Mouse (Mus musculus): ENCODE measurements around the gene Btbd11. TPM values are rescaled to one million over a fixed set of nuclear protein-coding genes. Genes with fewer than 3 reads are reported as not detected.
A peak's percentile ranks its signal among the peaks of the same experiment; 100 is the strongest.

Gene Btbd11
- total and polyA plus RNA-seq, 3 experiments: 10.1 to 18.5 (median 15.4) TPM

DNA sequence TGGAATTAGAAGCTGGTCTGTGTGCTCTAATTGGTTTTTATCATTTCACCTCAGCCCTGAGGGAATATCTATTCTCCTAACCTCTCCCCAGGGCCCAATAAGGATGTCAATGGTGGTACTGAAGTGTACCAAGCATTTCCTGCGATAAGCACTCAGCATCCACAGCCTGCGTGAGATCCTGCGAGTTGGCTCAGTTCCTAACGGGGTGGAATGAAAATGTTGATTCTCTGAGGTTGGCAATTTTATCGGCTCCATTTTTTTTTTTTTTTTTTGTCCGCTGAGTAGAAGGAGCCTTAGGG, 131.4 kb downstream of the Btbd11 start:
- no peaks in the 10 kb centered on the region for H3K27me3 ChIP-seq (replicated peaks)
- H3K4me2 ChIP-seq (ENCODE audit: insufficient read depth, low read depth, poor library complexity, severe bottlenecking): no peak overlapping the region
- H3K79me2 ChIP-seq (replicated peaks; ENCODE audit: control insufficient read depth, extremely low read depth, insufficient read depth, poor library complexity, severe bottlenecking): no peaks in the 10 kb centered on the region
- DNase-seq (ENCODE audit: extremely low read depth): no peak
- no peak overlapping the region for H3K27ac ChIP-seq (ENCODE audit: insufficient read depth, low read depth)
- H3K4me3 ChIP-seq (replicated peaks in 1 of 3; ENCODE audit: low read depth in 2 of 3, low read length in 2 of 3, poor library complexity in 1 of 3): no peak overlapping the region
- in situ Hi-C loops (cut with MboI; ENCODE audit: low pct_ligation_motif_present, low pct_unique_long_range_greater_than_20kb, low sequenced_read_pairs): no loop called here
- H3K9me3 ChIP-seq (replicated peaks; ENCODE audit: low read length): no peaks in the 10 kb centered on the region
- no peak overlapping the region for H3K9ac ChIP-seq (ENCODE audit: insufficient read depth, low read depth)
- TF ChIP-seq MAFK (IDR thresholded peaks at IDR 0.05; ENCODE audit: insufficient replicate concordance, low read length) (no peak), POLR2A (IDR thresholded peaks at IDR 0.05; ENCODE audit: low read depth, low read length) (no peak), JUN (IDR thresholded peaks at IDR 0.05; ENCODE audit: insufficient read depth, low read depth, low read length) (no peak), E2F4 (IDR thresholded peaks at IDR 0.05; ENCODE audit: insufficient replicate concordance, low read depth, low read length) (no peak), USF2 (conservative IDR thresholded peaks at IDR 0.05; ENCODE audit: low read depth, low read length) (no peak), TBP (conservative IDR thresholded peaks at IDR 0.05; ENCODE audit: low read depth, low read length) (no peak), IRF4 (IDR thresholded peaks at IDR 0.05; ENCODE audit: low read depth, low read length) (no peak), USF1 (IDR thresholded peaks at IDR 0.05; ENCODE audit: low read depth, low read length) (no peak), MYC (IDR thresholded peaks at IDR 0.05; ENCODE audit: low read depth, low read length) (no peak), NRF1 (IDR thresholded peaks at IDR 0.05; ENCODE audit: low read depth, low read length) (no peak), ZNF384 (IDR thresholded peaks at IDR 0.05; ENCODE audit: low read depth, low read length) (no peak), ETS1 (conservative IDR thresholded peaks at IDR 0.05; ENCODE audit: low read depth, low read length) (no peak), TCF12 (IDR thresholded peaks at IDR 0.05; ENCODE audit: low read depth, low read length) (no peak), RCOR1 (conservative IDR thresholded peaks at IDR 0.05; ENCODE audit: low read depth, low read length) (no peak), KAT2A (IDR thresholded peaks at IDR 0.05; ENCODE audit: insufficient replicate concordance, low read length) (no peak), CHD2 (IDR thresholded peaks at IDR 0.05; ENCODE audit: low read length) (no peak), NELFE (IDR thresholded peaks at IDR 0.05; ENCODE audit: low read depth, low read length) (no peak)
- H3K36me3 ChIP-seq (replicated peaks in 1 of 2; ENCODE audit: control insufficient read depth in 1 of 2, insufficient read depth in 1 of 2, low read length in 1 of 2): peaks cover 0 to 24% of the 10 kb centered on the region in 2 experiments
- H3K4me1 ChIP-seq (ENCODE audit: control insufficient read depth in 1 of 2, insufficient read depth in 2 of 2): peaks cover 25 to 65% of the 10 kb centered on the region in 2 experiments
- dilution Hi-C loops (cut with MboI; ENCODE audit: extremely low pct_ligation_motif_present, extremely low pct_unique_long_range_greater_than_20kb, low sequenced_read_pairs): no loop called here

DNA sequence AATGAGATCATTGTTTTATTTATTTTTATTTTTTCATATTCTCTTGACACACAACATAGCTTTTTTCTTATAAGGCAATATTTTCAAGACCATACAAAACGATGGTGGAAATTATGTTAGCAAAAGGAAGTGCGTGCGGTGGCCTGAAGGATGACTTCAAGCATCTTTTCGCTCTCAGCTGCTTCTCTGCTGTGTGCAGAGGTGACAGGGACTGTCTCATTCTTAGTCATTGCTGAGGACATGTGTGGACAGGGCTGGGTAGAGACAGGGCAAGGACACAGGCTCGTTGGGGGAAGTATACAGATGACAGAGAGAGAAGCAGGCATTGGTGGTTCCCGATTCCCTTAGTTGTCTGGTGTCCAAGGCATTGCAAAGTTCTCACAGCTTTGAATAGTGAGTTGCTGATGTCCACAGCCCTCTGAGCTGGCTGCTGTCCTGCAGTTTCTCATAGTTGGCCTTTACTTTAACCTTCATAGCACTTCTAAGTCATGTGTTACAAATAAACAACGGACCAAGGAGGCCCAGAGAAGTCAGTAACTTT, 135.7 kb downstream of the Btbd11 start:
- dilution Hi-C loops (cut with MboI; ENCODE audit: extremely low pct_ligation_motif_present, extremely low pct_unique_long_range_greater_than_20kb, low sequenced_read_pairs): no loop called here
- Histone ChIP-seq H3K4me2 (ENCODE audit: insufficient read depth, low read depth, poor library complexity, severe bottlenecking) (no peak overlapping the region), H3K4me1 (ENCODE audit: control insufficient read depth in 1 of 2, insufficient read depth in 2 of 2) (peaks cover 30 to 60% of the 10 kb centered on the region in 2 experiments), H3K4me3 (replicated peaks in 1 of 3; ENCODE audit: low read depth in 2 of 3, low read length in 2 of 3, poor library complexity in 1 of 3) (no peak overlapping the region), H3K9ac (ENCODE audit: insufficient read depth, low read depth) (no peak overlapping the region), H3K27me3 (replicated peaks) (no peaks in the 10 kb centered on the region), H3K36me3 (replicated peaks in 1 of 2; ENCODE audit: control insufficient read depth in 1 of 2, insufficient read depth in 1 of 2, low read length in 1 of 2) (peaks cover 0 to 41% of the 10 kb centered on the region in 2 experiments), H3K9me3 (replicated peaks; ENCODE audit: low read length) (peaks cover 12% of the 10 kb centered on the region), H3K27ac (ENCODE audit: insufficient read depth, low read depth) (no peak overlapping the region), H3K79me2 (replicated peaks; ENCODE audit: control insufficient read depth, extremely low read depth, insufficient read depth, poor library complexity, severe bottlenecking) (no peaks in the 10 kb centered on the region)
- in situ Hi-C loops (cut with MboI; ENCODE audit: low pct_ligation_motif_present, low pct_unique_long_range_greater_than_20kb, low sequenced_read_pairs): no loop called here
- TF ChIP-seq ETS1 (conservative IDR thresholded peaks at IDR 0.05; ENCODE audit: low read depth, low read length): peak; percentile 79
- no peak for TF ChIP-seq GABPA (IDR thresholded peaks at IDR 0.05; ENCODE audit: insufficient replicate concordance, low read depth, low read length)
- TF ChIP-seq EP300 (IDR thresholded peaks at IDR 0.05; ENCODE audit: low read length): peak; percentile 51; the same call in 1 of the 2 replicates
- TF ChIP-seq UBTF (IDR thresholded peaks at IDR 0.05; ENCODE audit: low read depth, low read length): no peak
- TF ChIP-seq MEF2A (IDR thresholded peaks at IDR 0.05; ENCODE audit: borderline replicate concordance, low read depth, low read length): no peak; the same call in 1 of the 2 replicates
- 0 out of 2 replicates have a peak, but pooled peaks have one; percentile 11 for TF ChIP-seq ELF1 (IDR thresholded peaks at IDR 0.05; ENCODE audit: low read depth, low read length)
- peak; percentile 89 for TF ChIP-seq IRF4 (IDR thresholded peaks at IDR 0.05; ENCODE audit: low read depth, low read length)
- TF ChIP-seq BHLHE40 (IDR thresholded peaks at IDR 0.05; ENCODE audit: low read depth, low read length): peak; percentile 66
- 0 out of 2 replicates have a peak, but pooled peaks have one; percentile 30 for TF ChIP-seq MXI1 (IDR thresholded peaks at IDR 0.05; ENCODE audit: low read depth, low read length)
- TF ChIP-seq POLR2AphosphoS2 (IDR thresholded peaks at IDR 0.05; ENCODE audit: low read depth, low read length): no peak
- peak; percentile 72 for TF ChIP-seq TCF12 (IDR thresholded peaks at IDR 0.05; ENCODE audit: low read depth, low read length)
- peak; percentile 37 for DNase-seq (ENCODE audit: extremely low read depth)

Data from CH12.LX (cell line).